16 mouse cellular contexts compared by ENCODE assay signal in the genomic region with DNA sequence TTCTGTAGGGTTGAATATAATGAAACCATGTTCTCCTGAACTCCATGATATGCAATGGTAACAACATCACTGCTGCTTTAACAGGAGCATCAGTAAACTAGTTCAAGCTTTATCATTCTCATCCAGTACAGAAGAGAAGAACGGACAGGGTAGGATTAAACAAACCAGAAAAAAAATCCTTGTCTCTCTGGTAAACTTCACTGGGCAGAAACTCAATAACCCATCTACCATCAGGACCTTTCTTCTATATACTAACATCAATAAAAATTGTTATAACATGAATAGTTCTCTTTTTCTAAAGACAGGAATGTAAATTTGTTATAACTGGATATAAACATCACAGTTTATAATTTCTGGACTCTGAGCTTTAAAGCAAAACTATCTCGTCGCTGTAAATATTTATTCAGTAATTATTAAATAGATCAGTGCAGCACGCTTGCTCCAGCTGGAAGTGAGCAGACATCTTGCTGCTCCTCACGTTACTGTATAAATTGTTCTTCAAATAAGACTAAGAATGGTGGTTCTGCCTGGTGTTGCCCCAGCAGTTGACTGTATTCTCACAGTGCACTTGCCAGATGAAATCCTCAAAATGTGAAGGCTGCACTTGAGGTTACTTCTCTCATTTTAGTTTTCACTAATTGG.
"Had no signal": no experiment of that assay in that cellular context is flagged by ENCODE, and none has a peak within 500 bp of the region (broad histone marks: within the 10 kb centered on the region; RNA-seq: fewer than 3 reads in every experiment).

No protein-coding gene starts in this region.

- H3K27me3 ChIP-seq: liver, embryonic 12.5 days; megakaryocyte, embryonic 14.5 days; midbrain, embryonic 13.5 days; midbrain, embryonic 15.5 days; neural tube, embryonic 12.5 days; stomach, embryonic 15.5 days had no signal

- H3K4me1 ChIP-seq: liver, embryonic 12.5 days; megakaryocyte, embryonic 14.5 days; midbrain, embryonic 13.5 days; midbrain, embryonic 15.5 days; neural tube, embryonic 12.5 days; stomach, embryonic 15.5 days had no signal

- H3K27ac ChIP-seq: liver, embryonic 12.5 days; liver, embryonic 14.5 days; macrophage; midbrain, embryonic 13.5 days; midbrain, embryonic 15.5 days; neural tube, embryonic 12.5 days; stomach, embryonic 15.5 days; stomach, postnatal 0 days had no signal

- H3K9me3 ChIP-seq: liver, embryonic 12.5 days; megakaryocyte, embryonic 14.5 days; midbrain, embryonic 13.5 days; midbrain, embryonic 15.5 days; neural tube, embryonic 12.5 days; stomach, embryonic 15.5 days had no signal

- H3K9ac ChIP-seq: liver, embryonic 12.5 days; liver, embryonic 14.5 days; midbrain, embryonic 13.5 days; midbrain, embryonic 15.5 days; neural tube, embryonic 12.5 days; stomach, embryonic 15.5 days had no signal

- ATAC-seq: liver, embryonic 12.5 days; lung, postnatal 0 days; midbrain, embryonic 13.5 days; midbrain, embryonic 15.5 days had no signal

- DNase-seq: lung, postnatal 36 days; right cerebral cortex, postnatal 14 days; thymus, adult 2 months; thymus, postnatal 25 days; thymus, postnatal 4 days had no signal

- H3K4me3 ChIP-seq: liver, embryonic 12.5 days; megakaryocyte, embryonic 14.5 days; midbrain, embryonic 13.5 days; midbrain, embryonic 15.5 days; neural tube, embryonic 12.5 days; stomach, embryonic 15.5 days had no signal

- H3K36me3 ChIP-seq: liver, embryonic 12.5 days; midbrain, embryonic 13.5 days; midbrain, embryonic 15.5 days; neural tube, embryonic 12.5 days; stomach, embryonic 15.5 days had no signal

- H3K4me2 ChIP-seq: liver, embryonic 12.5 days; midbrain, embryonic 11.5 days; midbrain, embryonic 13.5 days; midbrain, embryonic 15.5 days; neural tube, embryonic 12.5 days; stomach, embryonic 15.5 days had no signal
